Mouse (Mus musculus): ENCODE results near the gene Armc8. TPM values are rescaled to one million over a fixed set of nuclear protein-coding genes. Genes with fewer than 3 reads are reported as not detected.

The Armc8 gene
- total RNA-seq, 2 experiments from 2014 or later = 51.2 to 54.6 TPM

- intact Hi-C loops (cut with DNase I) = no loop called here
- no peak for DNase-seq (ENCODE audit: low spot score in 2 of 2)
Measured at GRCm38 (mm10) chr9:99432478-99432877, 136.2 kb downstream of the Armc8 start.

- no peak for DNase-seq (ENCODE audit: low spot score in 2 of 2)
- intact Hi-C loops (cut with DNase I) = no loop called here
Measured at GRCm38 (mm10) chr9:99431963-99432362, 136.7 kb downstream of the Armc8 start.

DNA sequence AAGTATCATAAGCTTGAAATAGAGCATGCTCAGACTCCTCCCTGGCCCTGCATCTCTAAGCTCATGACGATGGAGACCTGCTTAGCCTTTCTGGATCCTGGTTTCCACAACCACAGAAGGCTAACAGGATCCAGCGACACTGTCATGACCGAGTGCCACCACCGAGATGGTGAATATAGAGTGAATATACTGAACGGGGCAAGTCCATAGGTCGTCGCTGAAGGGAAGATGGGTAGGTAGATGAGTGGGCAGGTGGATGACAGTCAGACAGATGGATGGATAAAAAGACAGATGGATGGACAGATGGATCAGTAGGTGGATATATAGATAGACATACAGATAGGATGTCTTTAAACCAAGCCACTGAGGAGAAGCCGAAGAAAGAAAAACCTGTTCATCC is 137.4 kb downstream of the Armc8 start:
- DNase-seq (ENCODE audit: low spot score in 2 of 2) = peak in 1 of 2 experiments; percentile 50
- intact Hi-C loops (cut with DNase I) = no loop called here

GRCm38 (mm10) chr9:99430806-99431205 is 137.9 kb downstream of the Armc8 start:
- DNase-seq (ENCODE audit: low spot score in 2 of 2) = no peak
- intact Hi-C loops (cut with DNase I) = no loop called here

DNA sequence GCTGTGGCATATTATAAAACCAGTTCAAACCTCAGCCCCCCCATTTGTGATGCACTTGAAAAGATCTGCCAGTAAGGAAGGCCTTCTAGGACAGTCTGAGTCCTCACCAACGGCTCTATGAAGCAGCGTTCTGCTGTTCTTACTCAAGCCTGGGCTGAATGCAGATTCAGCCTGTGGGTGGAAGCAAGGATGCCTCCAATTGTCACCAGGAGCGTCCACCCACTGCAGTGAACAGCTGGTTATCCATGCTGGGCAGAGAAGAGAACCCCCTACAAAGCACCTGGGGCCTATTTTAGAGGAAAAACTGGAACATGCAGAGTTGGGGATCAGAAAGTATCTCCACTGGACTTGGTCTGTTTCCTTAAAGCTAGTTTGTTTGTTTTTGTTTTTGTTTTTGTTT is 138.9 kb downstream of the Armc8 start:
- intact Hi-C loops (cut with DNase I) = no loop called here
- peak in 1 of 2 experiments; percentile 51 for DNase-seq (ENCODE audit: low spot score in 2 of 2)

DNA sequence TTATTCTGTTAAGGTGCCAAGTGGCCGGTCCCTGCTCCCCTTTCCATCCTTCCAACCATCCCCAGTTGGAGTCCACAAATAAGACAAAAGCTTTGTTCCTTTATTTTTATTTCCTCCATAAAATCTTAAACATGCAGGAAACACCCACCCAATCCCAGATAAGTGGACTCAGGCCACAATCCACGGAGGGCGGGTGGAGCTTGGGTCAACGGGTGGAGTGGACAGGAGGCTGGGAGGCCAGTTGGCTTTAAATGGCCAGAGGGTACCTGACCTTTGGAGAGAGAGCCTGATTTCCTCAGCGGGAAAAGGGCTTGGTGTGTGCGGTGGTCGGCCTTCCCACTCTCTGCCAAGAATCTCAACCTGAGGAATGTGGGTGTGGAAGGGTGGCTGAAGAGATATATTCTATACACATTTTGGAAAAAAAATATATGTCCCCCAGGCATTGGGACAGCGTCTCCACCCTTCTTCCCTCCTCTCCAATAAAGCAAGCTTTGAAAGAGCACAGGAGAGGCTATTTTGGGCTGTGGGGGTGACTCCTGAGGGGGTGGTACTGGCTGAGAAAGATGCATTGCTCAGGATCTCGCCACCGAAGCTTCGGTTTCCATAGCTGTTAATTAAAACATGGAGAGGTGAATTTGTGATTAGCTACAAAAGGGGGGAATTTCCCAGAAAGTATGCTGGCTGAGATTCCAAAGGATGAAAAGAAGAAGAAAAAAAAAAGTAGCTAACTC is 139.9 kb downstream of the Armc8 start:
- intact Hi-C loops (cut with DNase I) = no loop called here
- peak in 1 of 2 experiments; percentile 54 for DNase-seq (ENCODE audit: low spot score in 2 of 2)

Other genes with a start within 250 kb of the Armc8 start
- gene Esyt3, start 210.3 kb downstream of the Armc8 start, total RNA-seq (2021) = 1 to 10 TPM in 1 of 2 experiments, under 1 TPM in 1; 0.59 to 1.1 TPM
- 100 to 1,000 TPM; 146 to 154 TPM for gene Mras, start 131.5 kb downstream of the Armc8 start, total RNA-seq (2021)
- not detected for gene Nme9, start 117.4 kb downstream of the Armc8 start, total RNA-seq (2021)
- gene Dbr1, start 6.9 kb upstream of the Armc8 start, total RNA-seq (2021) = 10 to 100 TPM; 10.7 to 11.5 TPM
- not detected for gene A4gnt, start 43.6 kb upstream of the Armc8 start, total RNA-seq (2021)
- 10 to 100 TPM; 23.8 to 32.3 TPM for gene Dzip1l, start 60.6 kb upstream of the Armc8 start, total RNA-seq (2021)
- not detected for gene Cldn18, start 148.4 kb upstream of the Armc8 start, total RNA-seq (2021)

All from left cerebral cortex, postnatal 14 days (tissue).